Mouse (Mus musculus) forebrain, embryonic 11.5 days (tissue): Measurements from ENCODE around the gene Plgrkt. TPM values are rescaled to one million over a fixed set of nuclear protein-coding genes. Genes with fewer than 3 reads are reported as not detected.

Source experiments
- ATAC-seq: fragments of 200-750 bp; cut with Nextera tagmentation; replicated peaks from 2 replicates; pipeline ENCODE4 v1.8.0; 2017; ENCODE audit warnings: moderate TSS enrichment; ENCODE audit not compliant: low FRiP score
- DNase-seq: peaks from one replicate; pipeline ENCODE4 v3.0.0-alpha.2; 2017; ENCODE audit warnings: low spot score
- H3K27ac ChIP-seq: fragments of 300-500 bp; sonication (generic); 2 replicates; pipeline ENCODE4 v1.5.1; 2014; ENCODE audit warnings: low read depth, low read length
- H3K27me3 ChIP-seq: fragments of 300-500 bp; sonication (generic); 2 replicates; pipeline ENCODE4 v1.6.1; 2014; ENCODE audit warnings: mild to moderate bottlenecking, low read length, mixed read lengths; ENCODE audit not compliant: control insufficient read depth, insufficient read depth
- H3K36me3 ChIP-seq: fragments of 300-500 bp; sonication (generic); 2 replicates; pipeline ENCODE4 v1.6.1; 2014; ENCODE audit warnings: mild to moderate bottlenecking, low read length, moderate library complexity, mixed read lengths; ENCODE audit not compliant: control insufficient read depth, insufficient read depth
- H3K4me1 ChIP-seq: fragments of 300-500 bp; sonication (generic); replicated peaks from 2 replicates; pipeline ENCODE4 v1.6.1; 2014; ENCODE audit warnings: low read length, mixed read lengths; ENCODE audit not compliant: control insufficient read depth, insufficient read depth
- H3K4me2 ChIP-seq: fragments of 300-500 bp; sonication (generic); 2 replicates; pipeline ENCODE4 v1.6.1; 2014; ENCODE audit warnings: low read depth, mild to moderate bottlenecking, low read length, moderate library complexity, mixed read lengths; ENCODE audit not compliant: severe bottlenecking
- H3K4me3 ChIP-seq: fragments of 300-500 bp; sonication (generic); 2 replicates; pipeline ENCODE4 v1.5.1; 2014; ENCODE audit warnings: low read depth, low read length
- H3K9ac ChIP-seq: fragments of 300-500 bp; sonication (generic); 2 replicates; pipeline ENCODE4 v1.6.1; 2014; ENCODE audit warnings: low read length
- H3K9me3 ChIP-seq: fragments of 300-500 bp; sonication (generic); 2 replicates; pipeline ENCODE4 v1.6.1; 2016; ENCODE audit warnings: low read length, mixed read lengths; ENCODE audit not compliant: control insufficient read depth
- WGBS: fragments of 180-500 bp; shearing (Covaris S2); extraction: QIAGEN DNeasy Blood & Tissue Kit; methylation state at CpG from one replicate; pipeline ENCODE4 v1.1.7; 2014; 5-methylcytosine and 5-hydroxymethylcytosine counted together
- polyA plus RNA-seq: library from polyadenylated mRNA; unstranded; fragments of >200 nt; fragmentation: Nextera tagmentation; extraction: Ambion mirVana; gene quantifications from 2 replicates; pipeline ENCODE4 v1.2.1, GENCODE M21; 2014

The Plgrkt gene
- polyA plus RNA-seq, 1 experiment from 2014 or later: 55.7 TPM

- Histone ChIP-seq H3K36me3 (no peaks in the 10 kb centered on the region), H3K9ac (no peak overlapping the region), H3K4me1 (no peaks in the 10 kb centered on the region), H3K9me3 (no peaks in the 10 kb centered on the region), H3K27ac (no peak overlapping the region), H3K4me2 (no peak overlapping the region), H3K27me3 (no peaks in the 10 kb centered on the region), H3K4me3 (no peak overlapping the region)
- ATAC-seq (no peak), DNase-seq (no peak)
- WGBS: 88% methylated on average over 3 of the region's 3 CpGs
These were observed 5.4 kb upstream of the Plgrkt start for GRCm38 (mm10) chr19:29372621-29373020.

- Histone ChIP-seq H3K9ac (no peak overlapping the region), H3K4me3 (no peak overlapping the region), H3K36me3 (no peaks in the 10 kb centered on the region), H3K4me1 (no peaks in the 10 kb centered on the region), H3K9me3 (no peaks in the 10 kb centered on the region), H3K27me3 (no peaks in the 10 kb centered on the region), H3K4me2 (no peak overlapping the region), H3K27ac (no peak overlapping the region)
- no peak for ATAC-seq
- 82% methylated on average over 4 of the region's 4 CpGs for WGBS
- DNase-seq: no peak
These were observed 4.9 kb upstream of the Plgrkt start for GRCm38 (mm10) chr19:29372138-29372537.

GRCm38 (mm10) chr19:29371284-29372081 is 4.3 kb upstream of the Plgrkt start:
- ATAC-seq (no peak), DNase-seq (no peak)
- Histone ChIP-seq H3K4me1 (no peaks in the 10 kb centered on the region), H3K4me3 (no peak overlapping the region), H3K27me3 (no peaks in the 10 kb centered on the region), H3K9ac (no peak overlapping the region), H3K9me3 (no peaks in the 10 kb centered on the region), H3K27ac (no peak overlapping the region), H3K36me3 (no peaks in the 10 kb centered on the region), H3K4me2 (no peak overlapping the region)
- WGBS: 86% methylated on average over 18 of the region's 18 CpGs

DNA sequence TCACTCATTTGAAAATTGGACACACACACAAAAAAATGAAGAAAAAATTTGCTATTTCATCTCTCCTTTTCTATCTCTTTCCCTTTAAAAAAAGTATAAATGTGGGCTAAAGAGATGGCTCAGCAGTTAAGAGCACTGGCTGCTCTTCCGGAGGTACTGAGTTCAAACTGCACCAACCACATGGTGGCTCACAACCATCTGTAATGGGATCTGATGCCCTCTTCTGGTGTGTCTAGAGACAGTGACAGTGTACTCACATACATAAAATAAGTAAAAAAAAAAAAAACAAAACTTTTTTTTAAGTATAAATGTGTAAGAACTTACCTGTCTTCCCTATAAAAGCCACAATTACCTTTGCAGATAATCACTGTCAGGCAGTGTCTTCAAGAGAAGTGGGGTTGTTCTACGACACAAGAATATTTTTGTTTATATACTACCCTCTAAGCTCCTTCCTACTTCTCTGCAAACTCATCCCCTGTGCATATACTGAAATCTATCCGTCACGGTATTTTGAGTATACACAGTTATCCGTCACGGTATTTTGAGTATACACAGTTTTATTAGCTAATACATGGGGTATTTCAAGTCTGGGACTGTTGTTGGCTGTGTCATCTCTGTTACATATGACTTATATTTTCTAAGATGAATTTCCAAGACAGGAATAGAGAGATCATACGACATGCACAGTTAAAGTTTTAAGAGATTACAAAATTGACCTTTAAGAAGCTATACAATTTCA is 3.5 kb upstream of the Plgrkt start:
- ATAC-seq (no peak), DNase-seq (no peak)
- no peak overlapping the region for H3K4me2 ChIP-seq
- H3K4me1 ChIP-seq: no peaks in the 10 kb centered on the region
- H3K27me3 ChIP-seq: no peaks in the 10 kb centered on the region
- no peaks in the 10 kb centered on the region for H3K9me3 ChIP-seq
- H3K27ac ChIP-seq: no peak overlapping the region
- WGBS: 91% methylated on average over 7 of the region's 7 CpGs
- no peak overlapping the region for H3K9ac ChIP-seq
- no peak overlapping the region for H3K4me3 ChIP-seq
- no peaks in the 10 kb centered on the region for H3K36me3 ChIP-seq

DNA sequence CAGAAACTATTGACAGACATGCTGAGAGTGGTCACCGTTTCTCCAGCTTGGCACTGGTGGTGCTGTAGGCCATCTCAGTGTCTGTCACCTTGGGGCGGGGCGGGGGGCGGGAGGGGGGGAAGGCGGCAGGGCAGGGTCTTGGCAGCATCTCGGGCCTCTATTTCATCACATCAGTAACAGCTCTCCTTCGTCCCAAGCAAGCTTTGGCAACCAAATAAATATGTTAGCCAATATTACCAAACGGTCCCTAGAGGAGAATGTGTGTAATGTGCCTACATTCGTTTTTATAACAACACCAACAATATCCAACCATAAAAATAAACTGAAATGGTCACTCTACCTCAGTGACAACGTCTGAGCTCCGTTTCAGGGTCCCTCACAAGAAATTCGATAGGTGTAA is 2.9 kb upstream of the Plgrkt start:
- no peaks in the 10 kb centered on the region for H3K36me3 ChIP-seq
- 79% methylated on average over 12 of the region's 12 CpGs for WGBS
- H3K27ac ChIP-seq: no peak overlapping the region
- no peak for ATAC-seq
- no peaks in the 10 kb centered on the region for H3K9me3 ChIP-seq
- no peaks in the 10 kb centered on the region for H3K27me3 ChIP-seq
- H3K4me1 ChIP-seq: no peaks in the 10 kb centered on the region
- no peak for DNase-seq
- no peak overlapping the region for H3K4me3 ChIP-seq
- no peak overlapping the region for H3K4me2 ChIP-seq
- no peak overlapping the region for H3K9ac ChIP-seq

DNA sequence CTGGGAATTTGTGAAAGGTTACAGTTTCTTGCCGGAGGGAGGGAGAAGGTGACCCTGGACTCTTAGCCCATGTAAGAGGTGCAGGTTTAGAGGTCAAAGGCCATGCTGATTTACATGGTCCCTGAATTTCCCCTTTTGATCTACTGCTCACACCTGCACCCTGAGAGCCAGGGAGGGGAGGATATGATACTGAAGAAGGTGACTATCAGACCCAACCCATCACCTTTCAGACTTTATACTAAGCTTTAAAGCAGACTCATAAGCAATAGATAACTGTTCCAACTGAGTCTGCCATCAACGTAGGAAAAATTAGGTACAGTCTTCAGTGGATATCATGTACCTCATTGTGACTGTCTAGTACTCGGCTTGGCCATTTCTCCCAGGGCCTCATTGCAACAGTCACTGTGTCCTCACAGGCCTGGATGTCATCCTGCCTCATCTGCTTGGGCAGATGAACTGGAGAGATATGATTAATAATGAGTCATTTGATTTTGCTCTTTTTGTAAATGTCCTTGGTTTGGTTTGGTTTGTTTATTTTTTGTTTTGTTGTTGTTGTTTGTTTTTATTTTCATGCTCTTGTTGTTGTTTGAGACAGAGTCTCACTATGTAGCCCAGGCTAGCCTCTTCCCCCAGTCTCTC is 1.6 kb upstream of the Plgrkt start:
- 76% methylated on average over 3 of the region's 3 CpGs for WGBS
- no peak overlapping the region for H3K9ac ChIP-seq
- H3K4me1 ChIP-seq: no peaks in the 10 kb centered on the region
- H3K9me3 ChIP-seq: no peaks in the 10 kb centered on the region
- no peak overlapping the region for H3K27ac ChIP-seq
- no peak overlapping the region for H3K4me2 ChIP-seq
- H3K4me3 ChIP-seq: no peak overlapping the region
- ATAC-seq: no peak
- no peak for DNase-seq
- no peaks in the 10 kb centered on the region for H3K27me3 ChIP-seq
- H3K36me3 ChIP-seq: no peaks in the 10 kb centered on the region

- WGBS: 88% methylated on average over 2 of the region's 2 CpGs
- DNase-seq (no peak), ATAC-seq (no peak)
- no peak overlapping the region for H3K4me2 ChIP-seq
- no peak overlapping the region for H3K9ac ChIP-seq
- H3K9me3 ChIP-seq: no peaks in the 10 kb centered on the region
- no peaks in the 10 kb centered on the region for H3K4me1 ChIP-seq
- no peak overlapping the region for H3K27ac ChIP-seq
- no peaks in the 10 kb centered on the region for H3K36me3 ChIP-seq
- H3K4me3 ChIP-seq: no peak overlapping the region
- no peaks in the 10 kb centered on the region for H3K27me3 ChIP-seq
These were observed 851 bp upstream of the Plgrkt start for GRCm38 (mm10) chr19:29368041-29368440.

DNA sequence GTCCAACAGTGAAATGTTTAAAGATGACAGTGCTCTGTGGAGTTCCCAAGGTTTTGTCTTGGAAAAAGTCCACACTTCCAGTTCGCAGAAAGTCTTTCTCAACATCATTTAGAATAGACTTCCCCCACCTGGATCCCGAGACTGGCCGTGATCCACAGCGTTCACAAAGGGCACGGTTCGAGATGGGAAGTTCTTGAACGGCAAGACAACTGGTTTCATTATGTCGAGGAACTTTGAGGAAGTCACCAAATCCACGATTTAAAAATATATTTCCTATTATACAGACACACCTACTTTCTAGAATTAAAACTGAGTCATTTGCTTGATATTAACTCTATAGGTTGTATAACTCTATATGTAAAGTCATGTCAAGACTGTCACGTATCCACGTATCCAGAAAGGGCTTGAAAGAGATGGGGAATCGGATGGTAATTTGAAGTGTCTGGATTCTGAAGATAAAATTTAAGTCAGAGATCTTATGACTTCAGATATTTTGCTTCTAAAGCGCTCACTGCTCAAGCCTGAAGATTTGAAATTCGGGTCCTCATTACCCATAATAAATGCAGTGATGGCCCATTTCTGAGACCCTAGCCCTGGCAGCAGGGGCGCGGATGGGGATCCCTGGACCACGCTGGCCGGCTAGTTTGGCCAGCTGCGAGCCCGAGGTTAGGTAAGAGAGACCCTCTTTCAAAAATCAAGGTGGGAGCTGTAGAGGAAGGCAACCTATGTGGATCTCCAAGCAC is 793 bp downstream of the Plgrkt start:
- Histone ChIP-seq H3K9ac (no peak overlapping the region), H3K4me1 (peaks cover 1% of the 10 kb centered on the region), H3K27me3 (no peaks in the 10 kb centered on the region), H3K4me3 (peak overlapping the region; percentile 34), H3K9me3 (no peaks in the 10 kb centered on the region), H3K27ac (no peak overlapping the region), H3K4me2 (peak overlapping the region; percentile 71), H3K36me3 (no peaks in the 10 kb centered on the region)
- WGBS: 64% methylated on average over 20 of the region's 20 CpGs
- DNase-seq: no peak
- ATAC-seq: no peak
